Mouse (Mus musculus): ENCODE data around the gene Gm20388.

DNA sequence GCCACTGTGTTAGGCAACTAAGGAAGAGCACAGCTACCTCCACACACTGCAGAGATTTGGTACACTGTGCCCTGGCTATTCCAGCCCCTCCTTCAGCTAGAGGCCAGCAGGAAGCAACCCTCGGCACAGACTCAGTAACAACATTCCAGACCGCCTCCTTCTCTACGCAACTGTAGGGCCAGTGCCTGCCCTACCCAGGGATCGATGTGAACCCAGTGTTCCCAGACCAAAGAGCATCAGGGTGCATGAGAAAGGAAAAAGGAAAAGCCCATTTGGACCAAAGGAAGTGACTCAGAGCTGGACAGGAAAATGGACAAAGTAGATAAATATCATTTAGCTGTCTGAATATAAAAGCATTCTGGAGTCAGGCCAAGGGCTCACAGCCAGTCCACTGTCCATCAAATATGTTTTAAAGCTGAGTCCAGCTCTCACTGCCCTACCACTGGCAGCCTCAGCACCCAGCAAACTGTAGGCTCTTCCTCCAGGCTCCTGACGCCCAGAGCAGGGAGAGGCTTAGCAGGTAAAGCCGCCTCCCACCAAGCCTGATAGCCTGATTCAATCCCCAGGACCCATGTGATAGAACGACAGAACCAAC lies 1708.9 kb downstream of the Gm20388 start:
- no peak for TF ChIP-seq CTCF (IDR thresholded peaks at IDR 0.05; ENCODE audit: low read depth)
- TF ChIP-seq EP300 (IDR thresholded peaks at IDR 0.05; ENCODE audit: low read depth): no peak

Data from liver, embryonic 14.5 days (tissue).